Mouse (Mus musculus): ENCODE data around the gene Zscan4-ps1.
"Not testable (repeated sequence)": the region's sequence is repeated elsewhere in the genome, so short reads cannot be mapped to it uniquely, and the experiment has no call there.

The Zscan4-ps1 gene

DNA sequence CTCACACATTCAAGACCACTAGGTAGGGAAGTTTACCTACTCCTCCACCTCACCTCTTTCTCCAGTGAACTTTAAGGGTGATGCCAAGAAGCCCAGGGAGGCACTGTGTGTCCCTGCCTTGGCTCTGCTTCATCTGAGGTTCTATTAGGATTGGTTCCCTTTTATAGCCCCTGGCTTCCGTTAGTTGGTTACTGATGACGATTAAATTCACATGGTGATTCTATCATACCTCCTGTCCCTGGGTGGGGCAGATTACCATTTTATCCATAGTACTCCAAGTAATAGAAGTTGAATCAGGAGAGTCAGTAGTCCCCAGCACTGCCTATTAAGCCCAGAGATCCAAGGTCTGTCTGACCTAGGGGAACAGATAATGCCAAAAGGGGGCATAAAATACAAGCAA lies at the start of gene Zscan4-ps1:
Gene Zscan4-ps1, minus strand, starts transcription at position 101 of the 400 bp plus-strand sequence.
- DNase-seq (ENCODE audit: low spot score) = not testable (repeated sequence)

Data from urinary bladder, postnatal 10 days (tissue).